Mouse (Mus musculus) spleen, adult 2 months (tissue): ENCODE results near the gene Lrrc72.

Experiments
- CTCF ChIP-seq: fragments of 200-500 bp; IDR thresholded peaks from 2 replicates; pipeline ENCODE4 v1.5.1; 2011; ENCODE audit warnings: mild to moderate bottlenecking, inconsistent platforms; ENCODE audit not compliant: insufficient read depth, insufficient read length, insufficient replicate concordance; ENCODE audit errors: extremely low read depth
- POLR2A ChIP-seq: fragments of 200-500 bp; IDR thresholded peaks from 2 replicates; pipeline ENCODE4 v1.6.1; 2011; ENCODE audit warnings: low read depth, low read length, inconsistent platforms

GRCm38 (mm10) chr12:36289634-36290033 lies 36.4 kb upstream of the Lrrc72 start:
- no peak for TF ChIP-seq POLR2A
- no peak for TF ChIP-seq CTCF
